Mouse (Mus musculus): Measurements from ENCODE around the gene Plgrkt.
A peak's percentile ranks its signal among the peaks of the same experiment; 100 is the strongest.

Gene Plgrkt

DNA sequence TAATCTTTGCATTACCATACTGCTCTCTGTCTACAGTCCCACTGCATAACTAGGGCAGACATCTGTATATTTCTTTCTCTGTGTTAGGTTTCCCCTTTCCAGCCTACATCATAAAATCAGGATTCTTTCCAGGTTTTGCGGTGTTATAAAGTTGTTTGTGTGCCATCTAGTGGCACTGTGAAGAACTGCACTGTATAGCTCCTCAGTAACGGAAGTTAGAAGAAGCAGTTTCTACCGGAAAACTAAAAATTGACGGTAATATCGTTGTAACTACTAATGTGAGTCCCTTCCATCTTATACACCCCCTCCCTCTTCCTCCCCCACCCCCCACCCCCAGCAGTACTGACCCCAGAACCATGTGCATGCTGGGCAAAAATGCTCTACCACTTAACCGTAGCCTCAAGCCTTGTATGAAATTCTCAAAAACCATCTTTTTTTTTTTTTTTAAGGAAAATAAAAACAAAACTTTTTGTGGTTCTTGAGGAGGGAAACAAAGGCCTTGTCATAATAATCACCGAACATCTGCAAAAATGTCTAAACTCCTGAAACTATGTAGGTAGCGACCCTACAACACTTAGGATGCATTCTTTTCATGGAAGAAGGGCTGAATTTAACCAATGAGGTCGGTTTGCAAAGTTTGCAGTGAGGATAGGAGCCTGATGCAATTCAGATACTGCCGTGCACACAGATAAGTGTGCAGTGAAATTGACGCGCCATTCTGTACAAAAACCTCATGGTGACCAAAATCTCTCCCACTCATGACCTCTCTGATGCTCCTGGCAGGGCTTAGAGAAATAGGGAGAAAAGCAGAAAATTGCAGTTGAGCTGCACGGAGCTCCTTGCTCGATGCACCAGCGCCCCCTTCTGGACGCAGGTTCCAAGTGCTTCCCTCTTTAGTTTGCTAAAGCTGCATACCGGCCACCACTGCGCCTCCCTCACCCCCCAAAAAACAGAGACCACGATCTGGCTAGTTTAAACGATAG is 12.0 kb downstream of the Plgrkt start:
- DNase-seq (ENCODE audit: low spot score in 2 of 2): peak in 1 of 2 experiments; percentile 86

DNA sequence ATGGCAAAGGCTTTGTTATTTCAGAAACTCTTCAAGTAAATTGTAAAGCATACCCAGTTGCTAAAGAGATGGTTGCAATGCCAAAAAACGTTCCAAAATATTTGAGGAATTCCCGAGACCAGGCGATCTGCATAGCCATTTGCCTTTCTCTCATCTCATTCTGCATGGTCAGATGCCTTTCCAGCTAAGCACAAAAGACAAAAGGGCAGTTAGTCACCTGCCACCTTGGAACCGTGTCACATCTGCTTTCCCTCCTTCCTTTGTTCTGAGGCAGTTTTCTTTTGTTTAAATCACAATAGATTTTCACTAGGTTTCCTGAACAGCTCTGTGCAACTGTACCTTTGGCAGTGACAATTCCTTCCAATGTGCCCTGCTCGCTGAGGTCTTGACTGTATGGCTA is 16.2 kb downstream of the Plgrkt start:
- DNase-seq (ENCODE audit: low spot score in 2 of 2): no peak

GRCm38 (mm10) chr19:29345636-29346035 is 21.6 kb downstream of the Plgrkt start:
- DNase-seq (ENCODE audit: low spot score in 2 of 2): no peak

DNA sequence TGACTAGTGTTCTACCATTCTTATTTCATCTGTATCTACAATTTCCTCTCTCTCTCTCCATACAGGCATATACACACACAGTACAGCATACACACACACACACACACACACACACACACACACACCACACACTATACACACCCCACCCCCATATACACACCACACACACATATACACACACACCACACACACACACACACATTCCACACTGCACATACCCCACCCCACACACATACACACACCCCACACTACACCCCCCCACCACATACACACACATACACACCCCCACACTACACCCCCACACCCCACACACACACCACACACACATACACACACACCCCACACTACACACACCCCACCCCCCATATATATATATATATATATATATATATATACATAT is 22.3 kb downstream of the Plgrkt start:
- no peak for DNase-seq (ENCODE audit: low spot score in 2 of 2)

DNA sequence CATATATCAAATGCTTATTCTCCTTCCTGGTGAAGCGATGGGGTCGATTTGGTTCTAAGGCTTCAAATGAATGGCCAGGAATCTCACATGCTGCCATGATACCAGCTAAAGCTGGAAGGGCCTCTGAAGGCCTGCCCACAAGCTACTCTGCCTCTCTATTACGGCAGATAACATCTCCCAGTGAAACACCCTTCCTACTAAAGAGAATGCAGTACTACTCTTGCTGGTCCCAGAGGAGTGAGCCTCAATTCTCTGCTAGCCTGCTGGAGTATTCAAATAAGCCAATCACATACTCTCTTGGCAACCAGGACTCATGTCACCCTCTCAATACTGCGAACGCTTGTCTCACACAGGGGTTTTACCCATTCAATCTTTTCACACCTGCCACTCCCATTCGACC is 24.9 kb downstream of the Plgrkt start:
- DNase-seq (ENCODE audit: low spot score in 2 of 2): no peak

- no peak for DNase-seq (ENCODE audit: low spot score in 2 of 2)
Measured at GRCm38 (mm10) chr19:29341029-29341428, 26.2 kb downstream of the Plgrkt start.

GRCm38 (mm10) chr19:29336624-29337023 is 30.6 kb downstream of the Plgrkt start:
- DNase-seq (ENCODE audit: low spot score in 2 of 2): no peak

GRCm38 (mm10) chr19:29334068-29334745 is 33.0 kb downstream of the Plgrkt start, which contains the start of gene Rln1:
Gene Rln1 (minus strand): TSS chr19:29334670.
- DNase-seq (ENCODE audit: low spot score in 2 of 2): no peak

DNA sequence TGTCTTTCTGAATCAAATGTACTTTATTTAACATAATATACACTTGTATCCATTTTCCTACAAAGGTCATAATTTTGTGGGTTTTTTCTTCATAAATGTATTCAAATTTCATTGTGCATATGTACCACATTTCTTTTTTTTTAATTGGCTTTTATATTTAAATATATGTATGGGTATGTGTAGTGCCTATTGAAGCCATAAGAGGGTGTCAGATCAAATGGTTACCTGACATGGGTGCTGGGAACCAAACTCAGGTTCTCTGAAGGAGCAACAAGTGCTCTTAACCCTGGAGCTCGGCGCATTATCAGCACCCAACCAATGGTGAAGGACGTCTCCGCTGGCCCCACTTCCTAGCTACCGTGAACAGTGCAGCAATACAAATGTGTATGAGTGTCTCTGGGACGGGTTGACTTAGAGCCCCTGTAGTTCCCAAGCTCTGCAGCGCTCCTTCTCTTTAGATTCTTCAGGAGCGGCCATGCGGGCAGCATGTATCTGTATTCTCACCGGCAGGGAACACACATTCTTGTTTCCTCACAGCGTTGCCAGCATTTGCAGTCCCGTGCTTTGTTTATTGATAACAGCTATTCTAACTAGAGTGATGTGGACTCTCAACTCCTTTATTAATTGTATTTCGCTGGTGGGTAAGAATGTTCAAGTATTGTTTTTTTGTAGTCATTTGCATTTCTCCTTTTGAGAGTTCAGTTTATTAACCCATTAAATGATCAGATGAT is 40.2 kb downstream of the Plgrkt start:
- DNase-seq (ENCODE audit: low spot score in 2 of 2): no peak

DNA sequence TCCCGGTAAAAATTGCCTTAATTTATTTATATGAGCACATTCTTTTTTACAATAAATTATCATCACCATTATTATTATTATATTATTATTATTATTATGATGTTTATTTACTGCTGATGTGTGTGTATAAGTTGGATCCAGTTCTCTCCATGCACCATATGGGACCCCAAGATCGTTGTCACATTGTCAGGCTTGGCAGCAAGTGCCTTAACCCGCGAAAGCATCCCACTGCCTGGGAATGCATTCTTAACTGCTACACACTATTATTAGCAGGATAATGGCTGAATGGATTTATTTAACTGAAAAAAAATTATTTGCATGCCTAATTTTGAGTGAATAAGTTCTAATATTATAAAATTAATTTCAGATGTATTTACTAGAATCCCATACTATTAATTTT is 40.8 kb downstream of the Plgrkt start:
- DNase-seq (ENCODE audit: low spot score in 2 of 2): no peak

DNA sequence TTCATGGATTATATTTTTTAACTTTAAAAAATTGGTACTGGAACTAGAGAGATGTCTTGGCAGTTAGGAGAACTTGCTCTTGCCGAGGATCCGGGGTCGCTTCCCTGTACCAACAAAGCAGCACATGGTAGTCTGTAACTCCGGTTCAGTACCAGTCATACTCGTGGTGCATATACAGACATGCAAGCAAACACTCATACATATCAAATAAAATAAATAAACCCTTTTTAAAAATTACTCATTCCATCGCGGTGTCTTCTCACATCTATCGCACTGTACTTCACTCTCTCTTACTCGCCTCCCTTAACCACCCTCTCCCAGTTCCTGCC is 41.4 kb downstream of the Plgrkt start:
- no peak for DNase-seq (ENCODE audit: low spot score in 2 of 2)

DNA sequence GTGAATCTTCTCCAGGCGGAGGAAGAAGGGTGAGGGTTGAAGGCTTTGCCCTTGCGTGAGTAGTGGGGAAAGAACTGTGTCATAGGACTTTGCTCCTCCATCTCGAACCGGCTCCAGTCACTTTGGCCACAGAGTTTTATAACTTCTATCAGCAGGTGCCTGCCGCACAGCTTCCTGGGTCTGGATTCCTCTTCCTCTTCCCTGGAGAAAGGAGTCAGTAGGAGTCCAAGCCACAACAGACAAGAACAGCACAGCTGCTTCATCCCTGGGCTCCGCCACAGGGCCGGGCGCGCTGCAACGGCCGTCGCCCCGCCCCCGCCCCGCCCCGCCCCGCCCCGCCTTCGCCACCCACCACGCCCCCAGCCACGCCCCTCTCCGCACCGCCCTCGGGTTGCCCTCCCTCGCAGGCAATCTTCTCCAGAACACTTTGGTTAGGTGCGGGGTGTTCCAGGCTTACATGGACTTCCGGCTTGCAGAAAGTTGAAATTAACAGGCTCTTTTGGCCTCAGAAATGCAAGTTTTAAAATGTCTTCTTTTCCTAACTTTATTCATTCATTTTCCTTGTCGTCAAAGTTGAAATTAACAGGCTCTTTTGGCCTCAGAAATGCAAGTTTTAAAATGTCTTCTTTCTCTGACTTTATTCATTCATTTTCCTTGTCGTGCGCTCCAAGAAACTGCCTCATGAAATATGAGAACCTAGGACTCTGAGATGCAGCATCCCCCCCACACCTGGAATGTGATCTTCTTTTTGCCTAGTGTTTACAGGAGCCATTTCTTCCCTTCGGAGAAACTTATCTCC is 41.9 kb downstream of the Plgrkt start, which contains the start of gene Insl6:
Insl6 (minus strand) TSS at position 304 of the 799 bp plus-strand sequence.
- no peak for DNase-seq (ENCODE audit: low spot score in 2 of 2)

DNA sequence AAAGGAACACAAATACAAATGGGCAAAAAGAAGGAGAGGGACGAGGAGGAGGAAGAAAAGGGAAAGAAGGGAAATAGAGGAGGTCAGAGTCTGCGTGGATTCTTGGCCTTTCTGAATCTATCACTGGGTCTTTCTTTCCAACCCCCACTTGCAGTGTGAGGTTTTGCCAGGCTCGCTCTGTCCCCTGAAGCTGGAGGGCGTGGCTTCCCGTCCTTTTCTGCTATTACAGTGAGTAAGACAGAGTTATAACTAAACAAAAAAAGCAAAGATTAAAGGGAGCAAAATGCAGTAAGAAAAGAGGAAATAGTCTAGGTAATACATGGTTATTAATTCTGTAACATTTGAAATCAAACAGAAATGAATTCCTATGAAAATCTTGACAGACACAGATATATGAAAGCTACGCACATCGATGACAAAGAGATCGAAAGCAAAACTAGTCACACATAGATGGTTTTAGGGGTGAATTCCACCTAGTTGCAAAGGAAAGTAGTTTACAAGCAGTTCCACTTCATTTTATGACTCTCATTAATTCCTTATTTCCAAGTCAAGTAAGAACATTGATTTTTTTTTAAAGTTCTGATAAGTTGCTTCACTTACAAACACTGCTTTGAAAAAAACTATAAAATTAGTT is 43.7 kb downstream of the Plgrkt start:
- no peak for DNase-seq (ENCODE audit: low spot score in 2 of 2)

DNA sequence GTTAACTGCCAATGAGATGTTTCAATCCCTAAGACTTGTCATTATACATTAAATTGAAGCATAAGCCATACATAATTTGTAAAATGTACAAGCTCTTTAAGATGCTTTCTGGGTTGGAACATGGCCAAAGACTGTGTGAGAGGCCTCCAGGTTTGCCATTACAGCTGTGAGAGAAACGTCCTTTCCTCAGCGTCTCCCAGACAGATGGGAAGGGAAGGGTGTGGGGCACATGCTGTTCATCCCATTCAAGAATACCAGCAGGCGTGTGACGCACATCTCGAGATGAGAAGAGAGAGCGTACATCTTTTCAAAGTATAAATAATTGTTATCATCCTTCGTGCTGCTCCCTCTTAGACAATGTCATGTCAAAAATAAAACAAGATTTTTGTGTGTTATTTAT is 54.5 kb downstream of the Plgrkt start:
- no peak for DNase-seq (ENCODE audit: low spot score in 2 of 2)

- peak in 1 of 2 experiments; percentile 42 for DNase-seq (ENCODE audit: low spot score in 2 of 2)
Measured at GRCm38 (mm10) chr19:29311791-29312190, 55.4 kb downstream of the Plgrkt start.

- no peak for DNase-seq (ENCODE audit: low spot score in 2 of 2)
Measured at GRCm38 (mm10) chr19:29308832-29309231, 58.4 kb downstream of the Plgrkt start.

DNA sequence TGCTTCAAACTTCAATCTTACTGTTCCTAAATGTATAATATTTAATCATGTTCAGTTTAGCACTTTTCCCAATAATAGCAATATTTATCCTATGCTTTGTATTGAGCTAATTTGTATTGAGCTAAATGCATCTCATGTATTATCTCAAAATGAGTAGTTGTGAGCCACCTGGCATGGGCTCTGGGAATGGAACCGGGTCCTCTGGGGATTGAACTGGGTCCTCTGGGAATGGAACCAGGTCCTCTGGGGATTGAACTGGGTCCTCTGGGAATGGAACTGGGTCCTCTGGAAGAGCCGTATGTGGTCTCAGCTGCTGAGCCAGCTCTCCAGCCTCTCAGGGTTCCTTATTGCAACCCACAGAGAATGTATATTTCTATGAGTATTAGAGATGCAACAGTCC is 65.1 kb downstream of the Plgrkt start:
- DNase-seq (ENCODE audit: low spot score in 2 of 2): no peak

GRCm38 (mm10) chr19:29300919-29301318 is 66.3 kb downstream of the Plgrkt start:
- no peak for DNase-seq (ENCODE audit: low spot score in 2 of 2)

Data from left cerebral cortex, adult 9 months (tissue).